Mouse (Mus musculus): ENCODE data around the gene Gm10282.

Gene Gm10282

DNA sequence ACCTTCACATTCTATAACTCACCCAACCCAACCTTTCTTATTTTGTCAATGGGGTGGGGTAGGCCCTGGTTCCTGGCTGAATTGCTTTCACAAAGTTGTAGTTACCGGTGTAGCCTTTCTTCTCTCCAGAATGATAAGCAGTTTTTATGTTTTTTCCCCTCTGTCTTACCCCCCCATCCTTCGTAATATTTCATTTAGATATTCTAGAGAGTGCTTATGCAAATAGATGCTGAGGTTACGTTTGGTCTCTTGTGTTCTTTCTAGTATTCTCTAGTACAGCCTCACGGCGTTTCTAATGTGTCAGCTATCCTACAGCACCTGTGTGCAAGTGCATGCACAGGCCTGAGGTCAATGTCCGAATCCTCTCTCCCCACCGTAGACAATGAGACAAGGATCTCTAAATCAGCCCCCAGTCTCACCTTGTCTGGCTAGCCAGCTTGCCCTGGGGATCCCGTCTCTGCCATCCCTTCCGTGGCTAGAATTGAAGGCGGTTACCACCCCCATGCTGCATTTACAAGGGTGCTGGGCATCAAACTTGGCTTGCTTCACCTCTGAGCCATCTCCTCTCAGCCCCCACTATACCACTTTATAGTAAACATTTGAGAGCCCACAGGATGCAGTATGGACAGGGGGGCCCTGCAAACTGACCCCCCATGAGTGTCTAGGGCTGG, 19.1 kb upstream of the Gm10282 start:
- DNase-seq (ENCODE audit: low spot score) = no peak

DNA sequence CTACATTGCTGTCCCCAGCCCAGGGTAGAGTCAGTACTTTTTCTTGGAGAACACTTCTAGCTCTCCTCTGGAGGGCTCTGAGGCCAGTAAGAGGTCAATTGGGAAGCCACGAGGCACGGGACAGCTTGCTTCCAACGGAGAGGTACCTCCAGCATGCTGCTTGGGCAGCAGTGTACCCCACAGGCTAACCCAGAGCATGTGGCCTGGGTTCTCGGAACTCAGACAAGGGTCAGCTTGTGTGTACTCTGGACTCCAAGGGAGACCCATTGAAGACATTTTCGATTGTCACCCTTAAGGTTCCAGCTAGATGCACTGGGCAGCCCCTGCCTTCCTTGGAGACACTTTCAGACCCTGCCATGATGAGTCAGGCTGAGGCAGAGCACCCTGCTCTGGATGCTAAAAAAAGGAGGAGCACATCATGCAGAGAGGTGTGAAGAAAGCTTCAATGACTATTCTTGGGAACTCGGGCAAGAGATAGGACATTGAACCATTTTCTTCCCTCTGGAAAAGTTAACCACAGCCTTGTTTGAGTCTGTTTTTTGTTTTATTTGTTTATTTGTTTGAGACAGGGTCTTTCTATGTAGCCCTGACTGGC, 18.2 kb upstream of the Gm10282 start:
- DNase-seq (ENCODE audit: low spot score) = no peak

DNA sequence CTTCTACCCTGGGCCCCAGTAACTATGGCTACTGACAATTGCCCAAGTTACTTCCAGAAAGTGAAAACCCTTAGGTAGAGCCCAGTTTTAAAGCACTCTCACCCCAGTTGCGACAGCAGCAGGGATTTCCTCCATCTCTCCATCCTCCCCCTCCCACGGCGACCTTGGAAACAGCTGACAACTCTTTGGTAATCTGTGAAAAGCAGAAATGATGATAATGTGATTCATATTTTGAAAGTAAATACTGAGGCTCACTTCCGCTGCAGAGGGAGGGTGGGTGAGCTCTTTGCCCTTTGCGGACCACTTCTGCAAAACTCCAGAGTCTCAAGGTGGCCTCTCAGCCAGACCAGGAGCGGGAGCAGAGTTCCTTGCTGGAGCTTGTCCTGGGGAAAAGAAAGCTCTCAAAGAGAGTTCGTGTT, 17.4 kb upstream of the Gm10282 start:
- no peak for DNase-seq (ENCODE audit: low spot score)

DNA sequence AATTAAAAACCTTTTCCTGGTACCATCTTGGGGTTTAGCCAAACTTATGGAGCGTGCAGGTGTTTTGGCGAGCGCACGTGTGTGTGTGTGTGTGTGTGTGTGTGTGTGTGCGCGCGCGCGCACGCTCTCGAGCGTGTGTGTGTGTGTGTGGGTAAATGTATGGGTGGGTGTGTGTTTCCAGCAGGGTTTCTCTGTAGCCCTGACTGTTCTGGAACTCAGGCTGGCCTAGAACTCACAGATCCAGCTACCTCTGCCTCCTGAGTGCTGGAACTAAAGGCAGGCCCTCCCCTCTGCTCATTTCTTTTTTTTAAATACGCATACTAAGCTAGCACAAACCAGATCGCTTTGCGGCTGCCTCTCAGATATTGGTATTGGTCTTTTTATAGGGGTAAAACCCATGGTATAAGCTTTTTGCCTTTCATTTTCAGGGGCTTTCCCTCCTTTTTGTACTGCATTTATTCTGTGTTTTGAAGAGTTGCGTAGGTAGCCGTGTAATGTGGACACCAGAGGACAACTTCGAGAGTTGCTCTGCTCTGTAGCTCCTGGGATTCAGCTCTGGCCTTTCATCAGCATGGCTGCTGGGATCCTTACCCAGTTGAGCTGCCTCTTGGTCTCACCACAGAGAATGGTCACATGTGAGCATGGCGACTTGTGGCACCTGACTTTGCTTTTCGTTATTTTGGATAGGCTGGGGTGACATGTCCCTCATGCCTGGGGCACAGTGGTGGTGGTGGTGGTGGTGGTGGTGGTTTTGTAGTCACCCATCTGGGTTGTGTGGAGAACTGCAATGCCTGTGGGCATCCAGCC, 16.8 kb upstream of the Gm10282 start:
- DNase-seq (ENCODE audit: low spot score) = no peak

DNA sequence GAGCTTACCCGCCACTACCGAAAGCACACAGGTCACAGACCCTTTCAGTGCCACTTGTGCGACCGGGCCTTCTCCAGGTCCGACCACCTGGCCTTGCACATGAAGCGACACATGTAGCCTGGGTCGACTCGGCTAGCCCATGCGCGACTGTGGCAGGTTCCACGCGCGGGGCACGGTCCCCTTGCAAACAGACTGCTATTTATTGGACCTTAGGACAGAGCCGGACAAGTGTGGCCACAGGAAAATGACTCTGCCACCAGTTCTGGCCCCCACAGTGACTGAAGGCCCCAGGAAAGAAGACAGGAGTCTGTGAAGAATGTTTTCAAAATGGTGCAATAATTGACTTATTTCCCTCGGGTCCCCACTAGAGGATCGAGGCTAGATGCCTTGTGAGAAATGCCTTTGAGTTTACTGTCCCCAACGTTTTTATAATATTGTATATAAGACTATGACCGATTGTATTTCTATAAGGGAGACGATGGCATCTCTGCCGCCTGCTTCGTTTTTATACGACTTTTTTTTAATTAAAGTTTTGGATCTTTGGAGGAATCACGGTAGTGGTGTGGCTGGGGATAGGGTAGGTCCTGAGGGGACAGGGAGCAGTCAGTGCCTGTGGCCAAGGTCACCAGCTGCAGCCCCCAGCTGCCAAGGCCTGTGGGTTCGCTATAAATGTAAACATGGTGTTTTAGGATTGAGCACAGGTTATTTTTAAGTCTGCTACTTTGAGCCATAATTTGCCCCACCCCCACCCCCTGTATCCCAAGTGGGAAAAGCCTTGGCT, 15.9 kb upstream of the Gm10282 start:
- no peak for DNase-seq (ENCODE audit: low spot score)

DNA sequence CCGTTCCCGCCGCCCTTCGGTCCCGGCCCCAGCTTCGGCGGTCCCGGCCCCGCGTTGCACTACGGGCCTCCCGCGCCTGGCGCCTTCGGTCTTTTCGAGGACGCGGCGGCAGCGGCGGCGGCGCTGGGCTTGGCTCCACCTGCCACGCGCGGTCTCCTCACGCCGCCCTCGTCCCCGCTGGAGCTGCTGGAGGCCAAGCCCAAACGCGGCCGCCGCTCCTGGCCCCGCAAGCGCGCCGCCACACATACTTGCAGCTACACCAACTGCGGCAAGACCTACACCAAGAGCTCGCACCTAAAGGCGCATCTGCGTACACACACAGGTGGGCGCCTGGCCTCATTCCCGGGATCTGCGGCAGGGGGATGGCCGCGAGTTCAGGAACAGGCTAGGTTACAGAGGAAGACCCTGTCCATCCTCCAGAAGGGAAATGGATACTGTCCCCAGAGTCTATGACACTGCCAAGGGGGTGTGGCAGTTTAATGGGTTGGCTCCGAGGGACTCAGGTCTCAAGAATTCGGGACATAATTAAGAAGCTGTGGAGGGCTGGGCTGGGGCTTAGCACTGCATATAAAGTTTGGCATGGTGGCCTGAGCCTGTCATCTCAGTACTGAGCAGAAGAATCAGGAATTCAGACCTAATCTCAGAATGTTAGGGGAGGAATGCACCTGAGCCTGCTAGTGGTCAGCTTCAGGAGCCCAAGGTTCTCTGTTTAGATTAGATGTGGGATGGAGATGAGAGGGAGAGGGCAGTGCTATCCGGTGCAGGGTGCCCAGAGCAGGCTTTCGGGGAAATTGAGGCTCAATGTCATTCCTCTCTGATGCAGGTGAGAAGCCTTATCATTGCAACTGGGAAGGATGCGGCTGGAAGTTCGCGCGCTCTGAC, 15.1 kb upstream of the Gm10282 start:
- DNase-seq (ENCODE audit: low spot score) = no peak

DNA sequence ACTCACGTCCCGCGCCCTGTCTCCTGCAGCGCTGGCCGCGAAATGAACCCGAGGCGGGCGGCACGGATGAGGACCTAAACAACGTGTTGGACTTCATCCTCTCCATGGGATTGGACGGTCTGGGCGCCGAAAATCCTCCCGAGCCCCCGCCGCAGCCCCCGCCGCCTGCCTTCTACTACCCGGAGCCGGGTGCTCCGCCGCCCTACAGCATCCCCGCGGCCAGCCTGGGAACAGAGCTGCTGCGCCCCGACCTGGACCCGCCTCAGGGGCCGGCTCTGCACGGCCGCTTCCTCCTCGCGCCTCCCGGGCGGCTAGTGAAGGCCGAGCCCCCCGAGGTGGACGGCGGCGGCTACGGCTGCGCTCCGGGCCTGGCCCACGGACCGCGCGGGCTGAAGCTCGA, 14.3 kb upstream of the Gm10282 start:
- no peak for DNase-seq (ENCODE audit: low spot score)

DNA sequence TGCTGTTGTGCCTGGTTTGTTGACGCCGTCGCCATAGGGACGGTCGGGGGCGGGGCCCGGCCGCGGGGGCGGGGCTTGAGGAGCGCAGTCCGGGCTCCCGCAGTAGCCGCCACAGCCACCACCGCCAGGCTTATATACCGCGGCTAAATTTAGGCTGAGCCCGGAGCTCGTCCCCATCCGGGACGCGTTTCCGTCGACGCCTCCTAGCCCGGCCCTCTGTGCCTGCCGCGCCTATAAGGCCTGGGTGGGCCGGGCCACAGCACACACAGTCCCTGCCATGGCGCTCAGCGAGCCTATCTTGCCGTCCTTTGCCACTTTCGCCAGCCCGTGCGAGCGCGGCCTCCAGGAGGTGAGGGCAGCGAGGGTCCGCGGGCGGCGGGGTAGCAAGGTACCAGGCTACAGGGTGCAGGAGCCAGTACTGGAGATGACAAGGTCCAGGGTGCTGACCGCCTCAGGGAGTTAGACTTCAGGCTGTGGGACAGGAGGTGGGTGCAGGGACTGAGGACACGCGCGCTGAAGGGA, 13.8 kb upstream of the Gm10282 start, which contains the start of gene Klf2:
Gene Klf2, plus strand, starts transcription at position 233 of the 522 bp plus-strand sequence.
- DNase-seq (ENCODE audit: low spot score) = peak; percentile 90

DNA sequence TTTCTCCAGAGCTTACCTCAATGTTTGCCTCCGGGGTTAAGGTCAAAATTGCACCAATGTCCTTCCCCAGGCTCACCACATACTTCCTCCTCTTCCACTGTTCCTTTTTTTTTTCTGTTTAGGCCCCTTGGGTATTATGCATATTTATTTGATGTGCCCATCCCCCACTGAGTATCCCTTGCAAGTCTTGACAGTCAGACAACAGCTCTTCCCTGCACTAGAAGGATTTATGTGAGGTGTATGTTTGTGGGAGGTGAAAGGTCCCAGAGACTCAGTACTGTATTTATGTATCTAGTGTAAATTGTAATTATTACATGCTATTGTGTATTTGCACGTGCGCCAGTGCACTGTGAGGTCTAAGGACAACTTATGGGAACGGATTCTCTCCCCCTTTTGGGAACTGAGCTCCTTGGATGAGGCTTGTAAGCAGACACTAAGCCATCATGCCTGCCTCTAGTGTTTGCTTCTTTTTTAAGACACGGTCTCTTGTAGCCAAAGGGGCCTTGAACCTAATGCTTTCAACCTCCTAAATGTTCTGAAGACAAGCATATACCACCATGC, 12.8 kb upstream of the Gm10282 start:
- no peak for DNase-seq (ENCODE audit: low spot score)

DNA sequence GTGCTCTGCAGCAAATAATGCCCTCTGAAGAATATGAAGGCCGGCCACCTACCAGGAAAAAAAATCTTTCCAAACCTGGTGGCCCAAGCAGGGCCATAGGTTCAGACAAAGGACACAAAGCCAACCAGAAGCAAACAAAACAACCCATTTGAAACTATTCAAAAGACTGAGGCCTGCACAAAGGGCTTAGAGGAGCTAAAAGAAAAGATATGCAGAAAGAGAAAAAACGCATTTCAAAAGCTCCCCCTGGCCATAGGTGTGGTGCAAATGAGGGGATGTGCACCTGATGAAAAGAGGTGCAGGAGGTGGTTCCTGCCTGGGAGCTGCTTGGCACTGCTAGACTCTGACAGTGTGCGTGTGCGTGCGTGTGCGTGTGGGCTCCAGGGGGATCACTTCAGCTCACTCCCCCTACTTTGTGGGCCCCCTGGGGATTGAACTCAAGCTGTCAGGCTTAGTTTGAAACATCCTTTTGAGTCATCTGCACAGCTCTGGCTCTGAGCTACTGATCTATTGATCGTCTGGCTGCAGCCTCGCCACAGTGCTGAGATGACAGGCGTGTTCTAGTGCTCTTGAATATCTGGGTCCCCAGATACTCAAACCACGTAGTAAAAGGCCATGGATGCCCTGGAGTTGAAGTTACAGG, 11.1 kb upstream of the Gm10282 start:
- no peak for DNase-seq (ENCODE audit: low spot score)

DNA sequence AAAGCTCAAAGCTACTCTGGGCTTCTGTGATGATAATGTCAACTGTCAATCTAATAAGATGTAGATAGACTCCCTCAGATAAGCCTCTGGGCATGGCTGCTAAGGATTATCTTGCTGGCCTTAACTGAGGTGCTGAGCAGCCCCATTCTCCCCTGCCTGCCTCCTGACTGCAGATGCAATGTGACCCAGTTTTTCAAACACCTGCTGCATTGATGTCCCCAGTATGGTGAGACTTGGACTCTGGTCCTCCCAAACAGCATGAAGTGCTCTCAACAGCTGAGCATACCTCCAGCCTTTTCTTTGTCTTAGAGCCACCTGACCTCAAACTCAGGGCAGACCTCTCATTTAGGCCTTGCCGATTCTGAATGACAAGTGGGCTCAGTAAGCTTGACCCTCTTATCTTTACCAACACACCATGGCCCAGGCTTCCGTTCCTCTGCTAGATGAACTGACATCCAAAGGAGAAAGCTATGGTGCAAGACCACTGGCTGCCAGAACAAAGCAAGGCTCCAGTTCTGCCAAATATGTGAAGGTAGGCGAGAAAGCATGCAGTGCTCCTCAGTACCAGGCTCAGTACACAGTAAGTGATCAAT, 8.0 kb upstream of the Gm10282 start:
- DNase-seq (ENCODE audit: low spot score) = no peak

DNA sequence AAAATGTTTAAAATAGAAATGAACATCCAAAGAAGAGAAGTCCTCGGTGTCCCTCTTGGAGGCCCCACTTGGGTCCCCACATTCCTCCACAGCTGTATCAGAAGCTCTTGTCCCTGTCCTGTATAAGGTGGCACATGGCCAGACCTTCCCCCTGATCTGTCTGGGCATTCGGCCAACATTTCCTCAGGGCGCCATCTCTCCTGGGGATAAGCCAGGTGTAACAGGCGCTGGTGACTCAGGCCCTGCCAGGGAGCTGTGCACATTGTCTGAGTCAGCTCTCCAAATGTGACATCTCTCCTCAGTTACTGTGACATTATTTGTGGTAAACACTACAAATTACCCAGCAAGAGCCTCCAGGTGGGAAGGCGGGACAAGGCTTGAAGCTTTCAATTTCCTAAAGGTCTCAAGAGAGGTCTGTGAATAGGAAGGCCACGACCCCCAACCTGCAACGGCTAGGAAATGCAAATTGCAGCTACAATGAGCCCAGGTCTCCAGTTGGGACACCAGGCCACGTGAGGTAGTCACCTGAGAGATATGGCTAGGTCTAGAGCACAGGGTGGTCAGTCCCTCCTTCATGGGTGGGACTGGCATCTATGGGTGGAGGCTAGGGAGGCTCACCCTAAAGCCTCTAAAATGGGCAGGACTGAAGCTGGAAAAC, 5.9 kb upstream of the Gm10282 start:
- no peak for DNase-seq (ENCODE audit: low spot score)

DNA sequence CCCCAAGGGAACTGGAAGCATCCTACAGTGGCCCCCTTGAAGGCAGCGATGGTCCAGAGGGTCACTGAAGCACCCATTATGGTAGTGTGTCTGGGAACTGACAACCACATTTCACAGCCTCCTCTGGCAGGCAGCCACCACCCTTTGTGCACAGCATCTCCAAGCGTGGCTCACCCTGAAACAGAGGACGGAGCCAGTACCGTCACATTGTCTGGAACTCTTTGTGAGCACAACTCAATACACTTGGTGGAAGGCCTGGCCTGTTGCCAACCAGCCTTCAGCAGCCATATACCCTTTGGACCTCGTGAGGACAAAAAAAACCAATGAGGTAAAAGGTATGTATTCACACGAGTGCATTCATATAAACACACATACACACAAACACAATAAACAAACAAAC, 3.2 kb upstream of the Gm10282 start:
- DNase-seq (ENCODE audit: low spot score) = no peak

DNA sequence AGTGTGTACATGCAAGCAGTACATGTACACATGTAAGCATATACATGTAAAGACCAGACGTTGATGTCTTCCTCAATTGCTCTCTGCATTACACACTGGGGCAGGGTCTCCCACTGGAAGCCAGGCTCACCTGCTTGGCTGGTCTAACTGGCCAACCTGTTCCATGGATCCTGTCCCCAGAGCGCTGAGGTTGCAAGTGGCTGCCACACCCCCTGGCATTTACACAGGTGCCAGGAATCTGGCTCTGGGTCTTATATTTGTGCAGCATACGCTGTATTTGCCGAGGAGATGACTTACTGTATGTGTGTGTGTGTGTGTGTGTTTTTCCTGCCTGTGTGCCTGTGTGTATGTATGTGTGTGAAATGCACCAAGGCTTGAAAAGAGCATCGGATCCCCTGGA, 1.9 kb upstream of the Gm10282 start:
- DNase-seq (ENCODE audit: low spot score) = no peak

DNA sequence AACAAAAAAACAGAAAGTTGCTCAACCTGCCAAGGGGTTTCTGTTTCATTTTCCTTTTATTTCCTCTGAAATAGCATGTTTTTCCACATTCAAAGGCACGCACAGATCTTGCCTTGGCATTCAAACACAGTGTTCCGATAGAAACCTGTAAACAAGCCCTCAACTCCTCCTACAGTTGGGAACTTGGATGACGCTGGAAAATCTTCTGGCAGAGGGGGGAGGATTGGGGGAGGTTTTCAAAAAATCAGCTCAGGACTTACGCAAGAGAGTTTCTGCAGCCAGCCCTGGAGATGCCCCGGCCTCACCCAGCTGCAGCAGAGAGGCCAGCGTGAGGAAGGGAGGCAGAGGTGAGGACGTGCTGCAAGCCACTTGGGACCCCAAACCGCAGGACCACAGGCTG, 1.4 kb downstream of the Gm10282 start:
- no peak for DNase-seq (ENCODE audit: low spot score)

DNA sequence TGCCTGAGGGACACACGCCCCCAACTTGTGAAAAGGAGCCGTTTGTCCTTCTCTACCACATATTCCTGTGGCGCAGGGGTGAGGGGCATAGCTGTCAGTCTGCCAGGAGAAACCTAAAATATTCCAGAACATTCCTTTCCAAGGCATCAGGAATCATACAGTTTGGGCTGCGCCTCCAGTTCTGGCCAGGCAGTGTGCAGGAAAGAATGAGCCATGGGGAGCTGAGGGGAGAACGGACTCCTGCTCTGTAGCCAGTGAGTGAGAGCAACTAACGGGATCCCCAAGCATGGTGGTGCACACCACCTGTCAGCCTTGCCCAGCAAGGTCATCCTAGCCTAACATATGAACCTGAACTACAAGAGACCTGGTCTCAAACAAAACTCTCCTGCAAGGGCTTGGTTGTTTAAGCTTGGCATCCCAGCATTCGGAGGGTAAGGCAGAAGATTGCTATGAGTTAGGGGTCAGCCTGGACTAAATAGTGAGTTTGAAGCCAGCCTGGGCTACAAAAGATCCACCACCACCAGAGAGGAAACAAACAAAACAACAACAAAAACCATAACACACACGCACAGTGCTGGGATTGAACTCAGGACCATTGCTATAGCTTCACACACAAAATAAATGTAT, 2.0 kb downstream of the Gm10282 start:
- no peak for DNase-seq (ENCODE audit: low spot score)

DNA sequence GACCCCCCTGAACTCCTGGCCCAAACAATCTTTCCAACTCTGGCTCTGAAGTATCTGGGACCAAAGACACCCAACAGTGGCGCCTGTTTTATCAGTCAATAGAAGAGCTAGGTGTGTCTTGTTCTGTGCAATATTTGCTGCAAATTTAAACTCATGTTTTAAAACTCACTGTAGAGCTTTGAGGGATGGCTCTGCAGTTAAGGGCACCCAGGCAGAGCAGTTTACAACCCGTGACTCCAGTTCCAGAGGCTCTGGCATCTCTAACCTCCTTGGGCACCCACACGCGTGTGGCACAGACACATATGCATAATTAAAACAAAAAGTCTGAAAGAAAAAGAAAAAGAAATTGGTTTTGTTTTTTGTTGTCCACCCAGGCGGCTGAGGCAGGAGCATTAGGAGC, 3.6 kb downstream of the Gm10282 start:
- DNase-seq (ENCODE audit: low spot score) = no peak

DNA sequence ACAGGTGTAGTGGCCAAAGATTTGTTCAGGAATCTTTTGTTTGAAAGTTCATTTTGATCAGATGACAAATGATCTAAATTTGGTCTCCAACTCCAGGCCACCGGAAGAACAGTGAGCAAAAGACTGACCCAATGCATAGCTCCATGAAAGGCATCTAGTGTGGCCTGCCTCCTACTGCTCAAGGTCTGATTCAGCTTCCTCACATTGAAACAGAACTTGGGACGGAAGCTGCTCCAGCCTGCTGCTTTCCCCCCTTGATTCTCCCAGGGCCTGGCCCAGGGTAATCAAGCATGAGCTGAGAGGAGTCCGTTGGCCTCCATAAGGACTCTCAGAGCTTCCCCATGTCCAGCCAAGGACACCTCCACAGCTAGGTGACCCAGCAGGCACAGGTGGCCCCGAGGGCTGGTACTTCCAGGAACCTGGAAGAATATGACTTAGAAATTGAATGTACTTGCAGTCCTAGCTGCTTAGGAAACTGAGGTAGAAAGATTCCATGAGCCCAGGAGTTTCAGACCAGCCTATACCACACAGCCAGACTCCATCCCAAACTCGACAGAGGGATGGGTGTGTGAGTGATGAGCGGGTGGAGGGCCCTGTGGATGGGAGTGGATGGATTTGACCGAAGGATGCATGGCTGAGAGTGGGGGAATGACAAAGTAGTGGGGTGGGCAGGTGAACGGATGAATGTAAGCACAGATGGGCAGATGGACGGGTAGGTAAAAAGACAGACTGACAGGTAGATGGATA, 4.2 kb downstream of the Gm10282 start:
- no peak for DNase-seq (ENCODE audit: low spot score)

Data from ovary, postnatal 10 days (tissue).